Mouse (Mus musculus) ES-E14 (cell line): ENCODE results near the gene Cyb561d1. TPM values are rescaled to one million over a fixed set of nuclear protein-coding genes. Genes with fewer than 3 reads are reported as not detected.

Experiments used
- DNase-seq: peaks from one replicate; pipeline ENCODE4 v3.0.0-alpha.2; 2013; ENCODE audit warnings: low read depth, low spot score
- H3K27ac ChIP-seq: 2 replicates; pipeline ENCODE4 v1.5.1; 2012; ENCODE audit warnings: low read depth, mild to moderate bottlenecking, low read length, moderate library complexity, mixed read lengths; ENCODE audit not compliant: poor library complexity, insufficient read depth, severe bottlenecking
- H3K36me3 ChIP-seq: 2 replicates; pipeline ENCODE4 v1.6.1; 2012; ENCODE audit warnings: mild to moderate bottlenecking, low read length, moderate library complexity, mixed read lengths; ENCODE audit not compliant: control insufficient read depth, poor library complexity, insufficient read depth, severe bottlenecking
- H3K4me1 ChIP-seq, 2 experiments: fragments of 150-350 bp in 1 of 2; sonication (generic) in 1 of 2; 2 replicates each; pipeline ENCODE4 v1.6.1; 2012; ENCODE audit warnings: low read length in 2 of 2, mild to moderate bottlenecking in 1 of 2, mixed read lengths in 1 of 2; ENCODE audit not compliant: control insufficient read depth in 2 of 2, insufficient read depth in 2 of 2, poor library complexity in 1 of 2
- H3K4me3 ChIP-seq, 2 experiments: fragments of 150-350 bp in 1 of 2; sonication (generic) in 1 of 2; 2 replicates each; pipeline ENCODE4 v1.5.1; 2012; ENCODE audit warnings: low read length in 2 of 2, low read depth in 1 of 2, mild to moderate bottlenecking in 1 of 2, mixed read lengths in 1 of 2; ENCODE audit not compliant: insufficient read depth in 1 of 2, poor library complexity in 1 of 2, severe bottlenecking in 1 of 2
- H3K9ac ChIP-seq: 2 replicates; pipeline ENCODE4 v1.6.1; 2012; ENCODE audit warnings: low read depth, mild to moderate bottlenecking, low read length, mixed read lengths; ENCODE audit not compliant: poor library complexity, insufficient read depth, severe bottlenecking
- H3K9me3 ChIP-seq: fragments of 150-350 bp; sonication (generic); 2 replicates; pipeline ENCODE4 v1.6.1; 2012; ENCODE audit warnings: low read depth, mild to moderate bottlenecking, low read length; ENCODE audit not compliant: control insufficient read depth, insufficient read depth
- CHD2 ChIP-seq: IDR thresholded peaks from 2 replicates; pipeline ENCODE4 v1.6.1; 2014; ENCODE audit warnings: mild to moderate bottlenecking, low read depth, low read length, inconsistent platforms
- HCFC1 ChIP-seq: IDR thresholded peaks from 2 replicates; pipeline ENCODE4 v1.6.1; 2012; ENCODE audit warnings: low read length, inconsistent platforms, borderline replicate concordance; ENCODE audit not compliant: insufficient read depth
- MAFK ChIP-seq: IDR thresholded peaks from 2 replicates; pipeline ENCODE4 v1.6.1; 2014; ENCODE audit warnings: mild to moderate bottlenecking, low read depth, low read length, inconsistent platforms; ENCODE audit not compliant: insufficient read depth
- ZC3H11A ChIP-seq: IDR thresholded peaks from 2 replicates; pipeline ENCODE4 v1.6.1; 2012; ENCODE audit warnings: low read depth, mild to moderate bottlenecking, inconsistent platforms, low read length, borderline replicate concordance
- ZNF384 ChIP-seq: IDR thresholded peaks from 2 replicates; pipeline ENCODE4 v1.6.1; 2012; ENCODE audit warnings: low read depth, low read length, inconsistent platforms
- in situ Hi-C, 2 experiments: fragments of 600-800 bp; cut with MboI; formaldehyde crosslinking; loops; one replicate each; pipeline ENCODE4 v1.15.1; 2025; ENCODE audit warnings: low sequenced_read_pairs in 2 of 2, inconsistent platforms in 1 of 2; ENCODE audit not compliant: unreplicated experiment in 2 of 2
- total RNA-seq: library from RNA; depleted of rRNA; stranded (reverse); fragments of 300-350 nt; gene quantifications from 2 replicates; pipeline ENCODE4 v1.2.3, GENCODE M21; 2012; rRNA removed

The Cyb561d1 gene
- total RNA-seq, 1 experiment, result 2.2 TPM

DNA sequence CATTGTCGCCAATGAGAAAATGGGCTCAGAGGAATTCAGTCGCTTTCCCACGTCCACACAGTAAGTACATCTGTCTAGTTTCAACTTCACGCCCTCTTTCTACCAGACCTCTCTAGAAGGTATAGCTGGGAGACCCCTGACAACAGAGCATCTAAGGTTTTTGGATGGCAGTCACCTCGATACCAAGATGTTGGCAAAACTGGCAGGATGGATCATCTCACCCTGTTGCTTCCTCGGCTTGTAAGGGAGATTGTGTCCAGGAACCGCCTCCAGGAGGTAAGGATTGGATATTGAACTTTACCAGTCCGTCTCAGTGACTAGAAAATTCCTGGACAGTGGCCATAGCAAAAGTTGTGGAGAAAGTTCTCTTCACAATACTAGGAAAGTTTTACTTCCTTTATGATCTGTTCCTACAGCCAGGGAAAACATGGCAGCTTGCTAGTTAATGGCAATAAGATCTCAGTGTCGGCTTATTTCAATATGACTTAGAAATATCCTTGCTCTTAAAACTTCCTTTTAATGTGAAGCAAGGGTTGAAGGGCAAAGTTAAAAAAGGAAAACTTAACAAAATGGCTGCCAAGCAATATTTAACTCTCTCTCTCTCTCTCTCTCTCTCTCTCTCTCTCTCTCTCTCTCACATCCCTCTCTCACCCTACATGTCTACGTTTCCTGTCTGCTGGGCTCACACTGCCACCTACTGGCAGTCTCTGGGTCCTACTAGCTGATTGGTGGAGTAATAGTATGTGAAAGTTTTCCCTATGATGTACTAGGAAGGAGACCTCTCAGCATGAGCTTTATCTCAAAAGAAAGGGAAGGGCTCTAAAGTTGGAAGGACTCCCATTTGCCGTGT lies 53.4 kb downstream of the Cyb561d1 start:
- no peak overlapping the region for H3K9ac ChIP-seq
- H3K4me1 ChIP-seq, result peaks cover 0 to 8% of the 10 kb centered on the region in 2 experiments; a peak in 1 of 4 replicates
- H3K27ac ChIP-seq, result no peak overlapping the region
- no peaks in the 10 kb centered on the region for H3K9me3 ChIP-seq
- no peak overlapping the region for H3K4me3 ChIP-seq
- DNase-seq, result peak; percentile 83
- in situ Hi-C loops, result no loop called here
- H3K36me3 ChIP-seq, result no peaks in the 10 kb centered on the region
- TF ChIP-seq HCFC1 (no peak), MAFK (no peak), CHD2 (no peak), ZC3H11A (peak; percentile 84; the same call in 1 of the 2 replicates)

DNA sequence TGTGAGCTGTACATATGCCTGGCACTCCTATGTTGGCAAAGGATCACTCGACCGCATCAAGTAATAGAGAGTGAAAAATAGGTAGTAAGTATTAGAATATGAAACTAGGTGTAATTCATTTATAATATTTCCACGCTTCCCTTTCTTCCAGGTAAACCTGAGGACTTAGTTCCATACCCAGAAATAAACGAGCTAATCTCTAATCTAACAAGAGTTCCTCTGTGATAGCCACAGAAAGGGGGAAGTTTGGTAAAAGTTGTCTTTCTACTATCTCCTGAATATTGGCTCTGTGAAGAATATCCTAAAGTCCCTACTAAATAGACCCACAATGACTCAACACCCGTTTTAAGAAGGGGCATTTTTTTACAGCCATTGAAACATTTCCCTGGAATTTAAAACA lies 54.3 kb downstream of the Cyb561d1 start:
- TF ChIP-seq CHD2, result no peak
- no peak for TF ChIP-seq ZNF384
- no peak for TF ChIP-seq ZC3H11A
- Histone ChIP-seq H3K9me3 (no peaks in the 10 kb centered on the region), H3K9ac (peak overlapping the region; percentile 76), H3K27ac (no peak overlapping the region), H3K4me1 (peaks cover 0 to 8% of the 10 kb centered on the region in 2 experiments; a peak in 1 of 4 replicates), H3K4me3 (peak overlapping the region; percentile 86 to 91), H3K36me3 (no peaks in the 10 kb centered on the region)
- DNase-seq, result no peak
- in situ Hi-C loops, result no loop called here

Other genes with a start within 250 kb of the Cyb561d1 start
- gene Gstm3, start 231.9 kb downstream of the Cyb561d1 start, total RNA-seq, result 0.74 TPM in 1 of 2 replicates, not detected in the other
- gene Gstm2, start 214.8 kb downstream of the Cyb561d1 start, total RNA-seq, result 9.1 and 11.6 TPM in 2 replicates
- gene Gstm1, start 183.2 kb downstream of the Cyb561d1 start, total RNA-seq, result 7.1 and 7.9 TPM in 2 replicates
- gene Gstm4, start 156.3 kb downstream of the Cyb561d1 start, total RNA-seq, result 4.1 and 4.3 TPM in 2 replicates
- 58.1 and 75.8 TPM in 2 replicates for gene Ampd2, start 114.6 kb downstream of the Cyb561d1 start, total RNA-seq
- 9.2 and 9.9 TPM in 2 replicates for gene Gnat2, start 108.4 kb downstream of the Cyb561d1 start, total RNA-seq
- gene Gnai3, start 55.1 kb downstream of the Cyb561d1 start, total RNA-seq, result 55.4 and 84.3 TPM in 2 replicates
- gene Gpr61, start 46.3 kb downstream of the Cyb561d1 start, total RNA-seq, result 0.09 and 0.16 TPM in 2 replicates
- gene Amigo1, start 14.9 kb downstream of the Cyb561d1 start, total RNA-seq, result 2.1 and 5.5 TPM in 2 replicates
- 9.1 and 9.5 TPM in 2 replicates for gene Atxn7l2, start 9.7 kb upstream of the Cyb561d1 start, total RNA-seq
- 0.62 and 1.6 TPM in 2 replicates for gene Sypl2, start 25.4 kb upstream of the Cyb561d1 start, total RNA-seq
- gene Psma5, start 55.7 kb upstream of the Cyb561d1 start, total RNA-seq, result 172 and 248 TPM in 2 replicates
- gene Sort1, start 82.9 kb upstream of the Cyb561d1 start, total RNA-seq, result 21.2 and 30.5 TPM in 2 replicates
- gene Mybphl, start 163.7 kb upstream of the Cyb561d1 start, total RNA-seq, result not detected in 2 replicates
- 172 and 284 TPM in 2 replicates for gene Psrc1, start 182.6 kb upstream of the Cyb561d1 start, total RNA-seq
- gene Celsr2, start 214.3 kb upstream of the Cyb561d1 start, total RNA-seq, result 7.9 and 15.6 TPM in 2 replicates
- 204 and 236 TPM in 2 replicates for gene Sars, start 244.0 kb upstream of the Cyb561d1 start, total RNA-seq